Mouse (Mus musculus): ENCODE measurements at regions not wholly inside any gene's neighbourhood (a gene's known extent, or its start where the extent isn't known, plus 50 kb on each side); places are given as distances from the start of the nearest gene placed in this dataset.

DNA sequence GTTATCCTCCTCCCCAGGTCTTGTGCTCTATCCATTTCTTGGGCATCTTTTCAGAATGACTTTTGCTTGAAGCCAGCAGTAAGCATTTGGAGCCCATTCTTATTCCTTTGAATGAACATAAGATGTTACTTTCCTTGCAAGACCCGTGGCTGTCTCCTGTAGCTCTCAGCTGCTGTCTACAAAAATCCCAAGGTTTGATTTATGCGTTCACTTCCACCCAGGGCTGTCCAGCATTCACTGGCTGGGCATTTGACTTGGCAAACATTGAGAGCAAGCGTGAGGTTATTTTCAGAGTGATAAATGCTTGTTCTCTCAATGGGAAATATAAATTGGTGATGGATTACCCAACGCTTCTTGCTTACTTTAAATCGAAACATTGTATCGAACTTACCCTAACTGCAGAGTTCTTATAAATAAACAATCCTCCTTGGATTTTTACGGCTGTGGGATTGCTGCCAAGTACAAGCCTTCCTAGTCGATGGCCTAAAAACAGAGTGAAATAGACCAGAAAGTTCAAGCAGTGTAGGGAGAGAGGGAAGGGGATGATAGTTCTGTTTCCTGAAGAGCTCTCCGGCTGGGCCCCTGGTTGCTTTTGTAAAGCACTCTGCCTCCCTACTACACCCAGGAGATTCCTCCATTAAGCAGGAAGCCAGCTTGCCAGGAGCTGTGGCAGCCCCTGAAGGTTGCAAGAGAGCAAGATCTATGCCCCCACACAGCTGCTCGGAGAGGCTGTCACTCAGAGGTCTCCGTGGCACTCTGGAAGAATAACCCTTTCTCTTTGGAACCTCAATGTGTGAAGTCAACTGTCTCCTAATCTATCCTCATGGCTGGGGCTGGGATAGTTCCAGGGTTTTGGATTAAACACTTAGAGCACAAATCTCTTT lies 210.1 kb downstream of the Mex3b start:
- no peak for TF ChIP-seq CTCF (conservative IDR thresholded peaks at IDR 0.05; ENCODE audit: insufficient read depth, insufficient read length, low read depth, low read length)
- TF ChIP-seq POLR2A (IDR thresholded peaks at IDR 0.05; ENCODE audit: low read depth, low read length): no peak
